Mouse (Mus musculus) cortical plate, adult 2 months (tissue): ENCODE data around the gene Ticrr. TPM values are rescaled to one million over a fixed set of nuclear protein-coding genes. Genes with fewer than 3 reads are reported as not detected.

Experiments
- H3K27ac ChIP-seq: fragments of 200-500 bp; 2 replicates; pipeline ENCODE4 v1.5.1; 2012; ENCODE audit warnings: low read length, control low read depth, inconsistent platforms; ENCODE audit not compliant: insufficient read depth
- H3K4me1 ChIP-seq: fragments of 200-500 bp; 2 replicates; pipeline ENCODE4 v1.6.1; 2011; ENCODE audit warnings: low read length; ENCODE audit not compliant: control insufficient read depth, insufficient read depth
- H3K4me3 ChIP-seq: fragments of 200-500 bp; 2 replicates; pipeline ENCODE4 v1.5.1; 2011; ENCODE audit warnings: mild to moderate bottlenecking, low read length, control low read depth; ENCODE audit not compliant: insufficient read depth
- CTCF ChIP-seq: fragments of 200-500 bp; IDR thresholded peaks from 2 replicates; pipeline ENCODE4 v1.5.1; 2011; ENCODE audit warnings: mild to moderate bottlenecking, control low read depth, low read length; ENCODE audit not compliant: insufficient read depth; ENCODE audit errors: extremely low read depth
- POLR2A ChIP-seq: fragments of 200-500 bp; IDR thresholded peaks from 2 replicates; pipeline ENCODE4 v1.6.1; 2011; ENCODE audit warnings: mild to moderate bottlenecking, low read length, control low read depth; ENCODE audit not compliant: insufficient read depth; ENCODE audit errors: extremely low read depth
- polyA plus RNA-seq: library from polyadenylated mRNA; depleted of rRNA; stranded (reverse); fragments of >200 nt; gene quantifications from 2 replicates; pipeline ENCODE4 v1.2.3, GENCODE M21; 2012

The Ticrr gene
- polyA plus RNA-seq, 1 experiment: 0.08 TPM

- Histone ChIP-seq H3K27ac (no peak overlapping the region), H3K4me1 (no peaks in the 10 kb centered on the region), H3K4me3 (no peak overlapping the region)
- TF ChIP-seq POLR2A (no peak), CTCF (peak; percentile 76)
These were observed 67.1 kb downstream of the Ticrr start for GRCm38 (mm10) chr7:79727091-79727490.

DNA sequence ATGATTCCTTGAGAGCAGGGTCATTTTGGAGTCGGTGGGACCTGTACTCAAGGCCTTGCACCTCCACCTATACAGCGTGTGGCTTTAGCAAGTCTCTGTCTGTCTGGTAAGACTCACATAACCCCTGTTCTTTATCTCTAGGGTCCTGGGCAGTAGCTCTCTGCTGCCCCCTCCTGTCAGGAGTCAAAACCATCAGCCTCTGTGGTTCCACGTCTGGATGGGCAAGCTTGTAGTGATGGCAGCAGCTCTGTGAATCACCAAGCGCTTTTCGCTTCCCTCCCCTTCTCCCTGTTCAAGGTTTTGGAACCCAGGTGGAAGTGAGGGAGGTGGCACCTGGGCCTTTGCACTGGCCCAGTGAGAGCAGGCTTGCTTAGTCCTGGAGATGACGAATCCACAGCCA lies 68.2 kb downstream of the Ticrr start:
- Histone ChIP-seq H3K4me3 (no peak overlapping the region), H3K4me1 (no peaks in the 10 kb centered on the region), H3K27ac (no peak overlapping the region)
- TF ChIP-seq CTCF: peak; percentile 74
- no peak for TF ChIP-seq POLR2A

- no peak overlapping the region for H3K27ac ChIP-seq
- no peak overlapping the region for H3K4me3 ChIP-seq
- TF ChIP-seq POLR2A: no peak
- TF ChIP-seq CTCF: peak; percentile 82
- H3K4me1 ChIP-seq: no peaks in the 10 kb centered on the region
These were observed 69.2 kb downstream of the Ticrr start for GRCm38 (mm10) chr7:79729169-79729568.

- TF ChIP-seq POLR2A (no peak), CTCF (peak; percentile 22; the same call in 1 of the 2 replicates)
- Histone ChIP-seq H3K4me3 (no peak overlapping the region), H3K4me1 (no peaks in the 10 kb centered on the region), H3K27ac (no peak overlapping the region)
These were observed 69.9 kb downstream of the Ticrr start for GRCm38 (mm10) chr7:79729743-79730370.

DNA sequence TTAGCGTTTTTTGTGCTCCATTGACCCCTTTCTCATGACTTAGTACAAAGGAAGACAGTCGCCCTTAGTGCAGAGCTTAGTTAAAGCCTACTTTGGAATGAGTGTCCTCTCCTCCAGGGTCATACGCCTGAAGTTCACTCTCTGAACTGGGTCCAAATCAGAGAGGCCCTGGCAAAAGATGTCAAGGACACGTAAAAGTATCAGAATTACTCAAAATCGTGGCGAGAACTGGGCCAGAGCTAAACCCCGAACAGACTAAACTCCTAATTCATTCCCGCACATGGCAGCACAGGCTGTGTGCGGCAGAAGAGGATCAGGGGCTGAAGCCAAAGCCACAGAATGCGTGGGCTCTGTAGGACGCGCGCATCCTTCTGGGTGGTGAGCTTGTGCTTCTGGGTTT lies 71.4 kb downstream of the Ticrr start:
- Histone ChIP-seq H3K4me3 (no peak overlapping the region), H3K4me1 (no peaks in the 10 kb centered on the region), H3K27ac (no peak overlapping the region)
- no peak for TF ChIP-seq CTCF

DNA sequence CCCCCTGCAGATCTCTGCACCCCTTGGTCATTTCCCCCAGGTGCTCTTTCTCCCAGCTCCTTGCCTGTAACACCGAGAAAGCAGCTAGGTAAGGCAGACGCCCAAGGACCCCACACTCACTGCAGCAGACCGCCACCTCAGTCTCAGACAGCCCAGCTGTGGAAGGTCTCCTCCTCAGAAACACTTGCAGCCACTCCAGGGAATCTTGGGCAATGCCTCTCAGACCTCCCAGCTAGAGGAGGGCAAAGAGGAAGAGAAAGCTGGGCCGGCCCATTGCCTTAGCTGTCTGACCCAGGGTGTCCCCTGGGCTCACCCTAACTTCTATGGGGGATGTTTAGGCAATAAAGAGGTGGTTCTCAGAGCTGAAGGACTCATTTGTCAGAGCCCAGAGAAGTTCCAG lies 72.6 kb downstream of the Ticrr start, which contains the start of gene Plin1:
TSS of gene Plin1 (minus strand) at position 282 of the 400 bp plus-strand sequence.
- no peak for TF ChIP-seq CTCF
- no peak for TF ChIP-seq POLR2A
- H3K4me3 ChIP-seq: no peak within 1 kb of the TSS
- H3K27ac ChIP-seq: no peak within 1 kb of the TSS

GRCm38 (mm10) chr7:79734563-79734962 lies 74.6 kb downstream of the Ticrr start:
- TF ChIP-seq CTCF (no peak), POLR2A (no peak)
- no peak overlapping the region for H3K27ac ChIP-seq
- no peak overlapping the region for H3K4me3 ChIP-seq
- no peaks in the 10 kb centered on the region for H3K4me1 ChIP-seq

More for the DNA sequence above, 72.6 kb downstream of the Ticrr start, which contains the start of gene Plin1:
- no peaks in the 10 kb centered on the region for H3K4me1 ChIP-seq

DNA sequence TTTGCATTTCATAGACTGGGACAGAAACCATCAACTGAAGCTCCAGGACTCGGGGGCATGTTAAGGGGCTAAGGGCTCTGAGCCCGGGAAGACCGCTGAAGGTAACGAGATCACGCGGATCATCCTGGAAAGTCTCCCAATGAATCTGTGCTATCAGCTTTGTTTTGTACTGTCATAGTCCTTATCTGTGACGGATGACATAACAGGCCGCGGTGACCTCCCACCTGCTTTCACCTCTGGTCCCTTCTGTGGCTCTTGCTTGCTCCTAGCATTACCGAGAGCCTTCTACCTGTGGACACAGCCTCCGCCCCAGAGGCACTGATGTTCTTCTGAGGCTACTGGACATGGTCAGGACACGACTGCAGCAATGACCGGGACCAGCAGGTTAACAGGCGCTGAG lies 76.5 kb downstream of the Ticrr start:
- no peak overlapping the region for H3K27ac ChIP-seq
- no peak for TF ChIP-seq CTCF
- TF ChIP-seq POLR2A: no peak
- no peak overlapping the region for H3K4me3 ChIP-seq
- no peaks in the 10 kb centered on the region for H3K4me1 ChIP-seq

GRCm38 (mm10) chr7:79738913-79739312 lies 78.9 kb downstream of the Ticrr start:
- no peak for TF ChIP-seq POLR2A
- TF ChIP-seq CTCF: no peak
- Histone ChIP-seq H3K4me3 (no peak overlapping the region), H3K27ac (no peak overlapping the region), H3K4me1 (no peaks in the 10 kb centered on the region)

GRCm38 (mm10) chr7:79740279-79740678 lies 80.3 kb downstream of the Ticrr start:
- no peak overlapping the region for H3K4me3 ChIP-seq
- H3K27ac ChIP-seq: no peak overlapping the region
- peaks cover 1% of the 10 kb centered on the region; the same call in 1 of the 2 replicates for H3K4me1 ChIP-seq
- TF ChIP-seq POLR2A (no peak), CTCF (no peak)
